Mouse (Mus musculus) left cerebral cortex, postnatal 4 days (tissue): Measurements from ENCODE around the gene Dpp8. TPM values are rescaled to one million over a fixed set of nuclear protein-coding genes. Genes with fewer than 3 reads are reported as not detected.
A peak's percentile ranks its signal among the peaks of the same experiment; 100 is the strongest.

Experiments
- DNase-seq: peaks from one replicate; pipeline ENCODE4 v3.0.0-alpha.2; 2022
- intact Hi-C: fragments of 180-260 bp; cut with DNase I; formaldehyde crosslinking; loops from one replicate; pipeline ENCODE4 v1.15.1; 2025
- total RNA-seq, 2 experiments: library from RNA; stranded (reverse); gene quantifications; 2 replicates each; pipeline ENCODE4 v1.2.3; 2021

The Dpp8 gene
- total RNA-seq, 2 experiments from 2014 or later: 115 to 116 TPM

GRCm38 (mm10) chr9:65123552-65124168 lies 91.4 kb downstream of the Dpp8 start:
- DNase-seq: peak; percentile 74
- intact Hi-C loops: no loop called here

- DNase-seq: peak; percentile 67
- intact Hi-C loops: no loop called here
Measured at GRCm38 (mm10) chr9:65128123-65128815, 96.1 kb downstream of the Dpp8 start.

GRCm38 (mm10) chr9:65131717-65132116 lies 99.5 kb downstream of the Dpp8 start:
- intact Hi-C loops: no loop called here
- DNase-seq: no peak

Other genes starting within 250 kb of the Dpp8 start
- 10 to 100 TPM; 37.1 to 37.5 TPM for gene Dennd4a, start 221.1 kb upstream of the Dpp8 start, total RNA-seq
- gene Slc24a1, start 80.8 kb upstream of the Dpp8 start, total RNA-seq: under 1 TPM; 0.14 to 0.26 TPM
- gene Ints14, start 71.5 kb upstream of the Dpp8 start, total RNA-seq: 10 to 100 TPM; 22.1 to 24.2 TPM
- 100 to 1,000 TPM; 130 to 140 TPM for gene Hacd3, start 10.7 kb upstream of the Dpp8 start, total RNA-seq
- gene Igdcc4, start 69.1 kb downstream of the Dpp8 start, total RNA-seq: 10 to 100 TPM; 40.6 to 42.0 TPM
- 1 to 10 TPM; 5.1 to 6.0 TPM for gene Igdcc3, start 108.8 kb downstream of the Dpp8 start, total RNA-seq
- 1 to 10 TPM; 5.8 to 6.9 TPM for gene Parp16, start 162.9 kb downstream of the Dpp8 start, total RNA-seq
- gene Cilp, start 232.8 kb downstream of the Dpp8 start, total RNA-seq: not detected